Mouse (Mus musculus) right cerebral cortex, postnatal 14 days (tissue): ENCODE data around the gene Tectb.
"Not testable (repeated sequence)": the region's sequence is repeated elsewhere in the genome, so short reads cannot be mapped to it uniquely, and the experiment has no call there.

Experiments
- DNase-seq: peaks from one replicate; pipeline ENCODE4 v3.0.0; 2022

The Tectb gene

DNA sequence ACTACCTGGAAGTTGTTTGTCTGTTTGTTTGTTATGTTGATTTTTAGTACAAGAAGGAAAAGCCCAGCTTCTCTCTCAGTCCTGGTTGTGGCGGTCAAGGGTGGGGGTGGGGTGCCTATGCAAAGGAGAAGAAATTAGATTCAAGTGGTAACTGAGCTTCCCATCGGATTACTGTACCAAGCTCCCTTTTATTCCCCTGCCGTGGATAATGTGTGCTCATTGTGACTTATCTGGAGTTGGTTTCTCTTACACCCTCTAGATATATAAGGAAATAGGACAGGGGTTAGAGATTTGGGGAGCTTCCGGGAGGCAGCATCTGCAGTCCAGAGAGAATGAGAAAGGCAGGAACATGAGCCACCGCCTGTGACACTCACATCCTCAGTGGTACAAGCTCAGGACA is at the start of gene Tectb:
Gene Tectb (plus strand): TSS at position 301 of the 400 bp plus-strand sequence.
- no peak for DNase-seq

GRCm38 (mm10) chr19:55131747-55132146 is 48.8 kb upstream of the Tectb start:
- DNase-seq, result no peak

- no peak for DNase-seq
Measured at GRCm38 (mm10) chr19:55132476-55132875, 48.1 kb upstream of the Tectb start.

- no peak for DNase-seq
Measured at GRCm38 (mm10) chr19:55134521-55134920, 46.0 kb upstream of the Tectb start.

DNA sequence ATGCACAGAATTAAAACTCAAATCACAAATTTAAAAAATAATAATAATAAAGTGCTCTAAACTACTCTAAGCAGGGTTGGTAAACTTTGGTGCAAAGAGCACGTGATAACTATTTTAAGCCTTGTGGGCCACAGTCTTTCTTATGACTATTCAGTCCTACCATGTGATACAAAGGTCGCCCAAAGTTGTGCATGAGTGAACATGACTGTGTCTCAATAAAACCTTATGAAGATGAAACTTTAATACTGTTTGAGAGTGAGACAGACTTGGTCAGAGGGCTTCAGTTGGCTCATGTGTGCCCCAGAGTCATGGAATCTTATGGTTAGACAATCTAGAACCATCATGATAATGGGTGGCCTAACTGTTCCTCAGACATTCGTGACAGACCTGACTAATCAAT is 44.6 kb upstream of the Tectb start:
- no peak for DNase-seq

GRCm38 (mm10) chr19:55136693-55137427 is 43.7 kb upstream of the Tectb start:
- DNase-seq, result no peak

- no peak for DNase-seq
Measured at GRCm38 (mm10) chr19:55137884-55138283, 42.6 kb upstream of the Tectb start.

DNA sequence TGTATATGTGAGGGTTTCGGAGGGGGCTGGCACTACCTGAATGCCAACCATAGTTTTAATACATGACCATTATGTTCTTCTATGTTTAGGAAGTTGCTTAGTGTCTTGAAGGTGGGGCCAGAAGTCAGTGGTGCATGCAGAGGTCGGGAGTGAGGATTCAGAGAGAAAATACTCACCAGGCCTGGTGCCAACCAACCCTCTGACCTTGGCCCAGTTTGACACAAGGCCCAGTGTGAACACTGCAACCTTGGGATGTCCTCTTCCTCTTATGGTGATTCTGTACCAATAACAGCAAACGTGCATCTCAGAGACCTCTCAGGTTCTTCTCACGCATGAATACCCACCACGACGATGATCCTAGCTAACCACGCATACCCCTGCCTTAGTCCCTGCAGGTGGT is 42.0 kb upstream of the Tectb start:
- DNase-seq, result no peak

- no peak for DNase-seq
Measured at GRCm38 (mm10) chr19:55139301-55139700, 41.2 kb upstream of the Tectb start.

- no peak for DNase-seq
Measured at GRCm38 (mm10) chr19:55143391-55144300, 36.9 kb upstream of the Tectb start.

DNA sequence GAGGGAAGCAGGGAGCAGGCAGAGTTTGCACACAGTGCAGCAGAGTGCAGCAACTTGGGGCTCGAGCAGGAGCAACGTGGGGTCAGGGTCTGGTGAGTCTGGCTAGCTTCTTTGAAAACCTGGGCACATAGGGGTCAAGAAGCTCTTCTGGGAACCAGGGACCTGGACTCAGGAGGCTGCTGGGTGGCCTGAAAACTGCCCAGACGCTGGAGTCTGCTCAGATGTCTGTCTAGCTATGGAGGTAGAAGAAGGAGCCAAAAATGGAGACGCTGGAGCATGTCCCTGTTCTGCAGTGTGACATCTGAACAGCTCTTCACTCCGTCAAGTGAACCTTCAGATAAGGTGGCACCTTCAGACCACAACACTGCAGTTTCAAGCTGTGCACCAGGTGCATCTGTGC is 35.8 kb upstream of the Tectb start:
- no peak for DNase-seq

DNA sequence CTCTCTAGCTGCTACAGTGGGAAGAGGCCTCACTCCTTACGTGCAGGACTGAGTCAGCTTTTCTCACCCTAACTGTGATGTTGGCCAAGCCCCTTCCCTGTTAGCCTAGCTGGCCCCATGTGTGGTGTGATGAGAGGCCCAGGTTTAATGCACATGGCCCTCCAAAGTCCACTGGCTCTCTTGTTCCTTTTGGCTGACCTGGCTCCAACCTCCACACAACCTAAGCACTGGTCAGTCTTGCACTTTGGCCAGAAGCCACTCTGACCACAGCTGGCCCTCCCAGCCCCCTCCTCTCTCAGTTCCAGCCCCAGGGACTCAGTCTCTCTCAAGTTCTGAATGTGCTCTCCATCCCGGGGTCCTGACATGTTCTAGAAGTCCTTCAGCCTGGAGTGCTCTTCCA is 35.4 kb upstream of the Tectb start:
- no peak for DNase-seq

GRCm38 (mm10) chr19:55147568-55147967 is 33.0 kb upstream of the Tectb start:
- DNase-seq, result no peak

DNA sequence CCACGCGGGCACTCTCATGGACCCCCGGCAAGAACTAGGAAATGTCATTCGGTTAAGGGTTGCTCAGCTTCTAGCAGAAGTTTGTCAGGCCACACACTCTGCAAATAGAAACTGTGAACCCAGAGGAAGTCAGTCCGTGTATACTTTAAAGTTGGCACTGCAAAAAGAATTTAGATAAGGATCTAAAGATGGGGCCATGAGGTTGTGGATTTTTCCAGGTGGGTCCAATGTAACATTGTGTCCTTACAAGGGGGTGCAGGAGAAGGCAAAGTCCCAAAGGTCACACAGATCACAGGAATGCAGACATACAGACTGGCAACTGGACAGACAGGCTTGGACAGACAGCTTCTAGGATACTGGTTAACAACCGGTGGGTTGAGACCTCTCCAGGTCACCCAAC is 32.4 kb upstream of the Tectb start:
- DNase-seq, result no peak

DNA sequence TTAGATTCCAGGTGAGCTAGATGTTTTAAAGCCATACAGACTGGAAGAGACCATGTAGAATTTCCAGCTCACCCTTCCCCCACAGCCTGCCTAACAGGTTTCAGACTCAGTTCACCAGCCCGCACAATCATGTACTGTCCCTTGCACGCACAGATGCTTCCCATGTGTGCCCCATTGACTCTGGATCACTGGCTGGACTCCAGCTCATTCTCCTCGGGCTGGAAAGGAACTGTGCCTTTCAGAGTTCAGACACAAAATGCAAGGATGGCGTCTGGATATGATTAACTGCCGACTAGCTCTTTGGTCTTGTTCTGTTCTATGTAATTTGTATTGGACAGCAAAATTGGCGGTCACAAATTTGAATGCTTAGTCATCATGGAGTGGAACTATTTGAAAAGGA is 30.9 kb upstream of the Tectb start:
- no peak for DNase-seq

GRCm38 (mm10) chr19:55152274-55152673 is 28.3 kb upstream of the Tectb start:
- not testable (repeated sequence) for DNase-seq

DNA sequence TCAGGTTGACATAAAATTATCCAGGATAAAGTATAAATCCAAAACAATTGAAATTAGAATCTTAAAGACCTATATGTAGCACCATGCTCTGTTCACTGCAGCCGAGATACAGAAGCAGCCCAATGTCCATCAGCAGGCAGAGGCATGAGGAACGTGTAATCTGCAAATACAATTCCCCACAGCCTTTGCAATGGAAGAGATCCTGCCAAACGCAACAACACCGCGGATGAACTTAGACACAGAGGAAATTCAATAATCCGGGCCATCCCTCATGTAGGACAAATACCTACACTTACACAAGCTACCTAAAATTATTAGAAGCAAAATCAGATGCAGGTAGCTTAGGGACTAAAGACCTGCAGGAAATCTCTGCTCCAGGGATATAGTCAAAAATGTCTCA is 27.6 kb upstream of the Tectb start:
- DNase-seq, result no peak

DNA sequence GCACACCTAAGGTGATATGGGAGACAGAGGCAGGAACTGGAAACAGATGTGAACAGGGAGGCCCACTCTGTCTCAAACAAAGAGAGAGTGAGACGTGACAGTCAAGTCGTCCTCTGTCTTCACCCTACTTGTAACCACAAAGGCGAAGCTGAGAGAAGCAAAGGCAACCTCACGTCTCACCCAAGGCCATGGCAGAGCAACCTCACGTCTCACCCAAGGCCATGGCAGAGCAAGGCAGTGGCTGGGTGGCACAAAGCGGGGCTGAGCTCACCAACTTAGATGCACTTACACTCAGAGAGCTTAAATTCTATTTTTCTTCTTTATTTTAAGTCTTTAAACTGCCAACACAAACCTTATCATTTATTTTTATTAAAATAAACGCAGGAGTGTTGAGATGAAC is 23.5 kb upstream of the Tectb start:
- no peak for DNase-seq

- DNase-seq, result no peak
Measured at GRCm38 (mm10) chr19:55158606-55159005, 21.9 kb upstream of the Tectb start.

DNA sequence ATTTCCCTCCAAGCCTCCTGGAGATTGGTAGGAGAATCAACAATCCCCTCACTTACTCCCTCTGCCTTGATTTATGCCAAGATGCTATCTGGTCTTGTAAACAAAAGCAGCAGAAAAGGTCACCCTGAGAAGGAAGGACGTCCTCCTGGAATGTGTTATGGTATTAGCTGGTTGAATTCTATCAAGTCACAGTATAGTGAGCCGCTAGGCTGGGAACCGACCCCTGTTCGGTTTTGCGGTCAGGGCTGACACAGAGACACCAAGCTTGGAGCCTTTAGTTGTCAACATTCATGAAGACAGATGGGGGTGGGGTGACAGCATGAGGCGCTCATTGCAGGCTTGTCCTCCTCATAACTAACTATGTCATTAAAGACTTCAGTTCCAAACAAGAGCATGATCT is 20.7 kb upstream of the Tectb start:
- DNase-seq, result no peak

DNA sequence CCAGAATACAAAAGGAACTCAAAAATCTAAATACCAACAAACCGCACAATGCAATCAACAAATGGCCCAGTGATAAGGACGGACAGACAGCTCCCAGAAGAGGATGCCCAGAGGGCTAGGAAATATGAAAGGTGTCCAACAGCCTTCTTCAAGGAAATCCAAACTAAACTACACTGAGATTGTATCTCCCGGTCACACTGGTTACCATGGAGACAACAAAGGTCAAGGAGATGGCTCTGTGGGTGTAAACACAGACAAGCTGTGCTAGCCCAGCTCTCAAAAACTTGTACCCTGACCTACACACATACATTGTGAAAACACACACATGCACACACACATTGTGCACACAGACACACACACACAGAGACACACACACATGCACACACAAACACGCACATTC is 18.3 kb upstream of the Tectb start:
- DNase-seq, result no peak

- no peak for DNase-seq
Measured at GRCm38 (mm10) chr19:55164162-55164561, 16.4 kb upstream of the Tectb start.

- DNase-seq, result no peak
Measured at GRCm38 (mm10) chr19:55165183-55165865, 15.2 kb upstream of the Tectb start.

DNA sequence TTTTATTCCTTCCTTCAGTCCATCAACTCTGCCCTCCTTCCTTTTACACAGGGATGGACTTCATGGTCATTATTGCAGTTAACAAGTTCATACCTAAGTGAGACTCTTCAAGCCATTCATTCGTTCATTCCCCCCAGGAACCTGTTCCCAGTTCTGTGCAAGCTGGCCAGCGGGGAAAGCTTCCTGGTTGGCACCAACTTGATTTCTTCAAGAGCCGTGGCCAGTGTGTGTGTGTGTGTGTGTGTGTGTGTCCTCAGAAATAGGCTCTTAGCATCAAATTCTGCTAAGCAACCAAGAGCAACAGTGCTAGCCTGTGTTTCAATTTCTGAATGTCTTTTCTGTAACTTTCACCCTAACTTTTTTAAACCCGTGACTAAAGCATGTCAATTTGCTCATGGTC is 14.6 kb upstream of the Tectb start:
- DNase-seq, result no peak
